ENCODE assay signal across 7 mouse cellular contexts in genomic region chr1:172376198-172376667, GRCm38 (mm10). TPM values are rescaled to one million over a fixed set of nuclear protein-coding genes. Genes with fewer than 3 reads are reported as not detected.
A peak's percentile ranks its signal among the peaks of the same experiment; 100 is the strongest.
DNase-seq lines count a peak whose midpoint lies in the region; ATAC-seq and TF ChIP-seq lines count a peak whose summit lies in the region.

Gene Pigm (plus strand): TSS chr1:172376546.

- ATAC-seq in intestine, postnatal 0 days, result peak; percentile 98
- ATAC-seq in midbrain, embryonic 12.5 days (ENCODE audit: low FRiP score, low read depth), result peak; percentile 99

- H3K27me3 ChIP-seq in embryonic facial prominence, embryonic 10.5 days (replicated peaks; ENCODE audit: low read depth, poor library complexity, severe bottlenecking), result no peaks in the 10 kb centered on the region
- H3K27me3 ChIP-seq in intestine, postnatal 0 days (replicated peaks; ENCODE audit: control insufficient read depth, insufficient read depth, low read length), result no peaks in the 10 kb centered on the region
- no peaks in the 10 kb centered on the region for H3K27me3 ChIP-seq in midbrain, embryonic 12.5 days
- no peaks in the 10 kb centered on the region for H3K27me3 ChIP-seq in small intestine, adult 2 months (ENCODE audit: control insufficient read depth, insufficient read depth, low read length)

- TF ChIP-seq POLR2A in small intestine, adult 2 months (IDR thresholded peaks at IDR 0.05; ENCODE audit: low read depth, low read length), result peak; percentile 85

- H3K9me3 ChIP-seq in embryonic facial prominence, embryonic 10.5 days, result no peaks in the 10 kb centered on the region
- no peaks in the 10 kb centered on the region for H3K9me3 ChIP-seq in intestine, postnatal 0 days (ENCODE audit: control insufficient read depth)
- H3K9me3 ChIP-seq in midbrain, embryonic 12.5 days, result no peaks in the 10 kb centered on the region

- H3K27ac ChIP-seq in embryonic facial prominence, embryonic 10.5 days (replicated peaks), result peak within 1 kb of the TSS; percentile 84
- H3K27ac ChIP-seq in intestine, postnatal 0 days (ENCODE audit: low read depth, low read length), result peak within 1 kb of the TSS; percentile 84
- peak within 1 kb of the TSS; percentile 61 for H3K27ac ChIP-seq in midbrain, embryonic 12.5 days (replicated peaks)
- peak within 1 kb of the TSS; percentile 65 for H3K27ac ChIP-seq in small intestine, adult 2 months (ENCODE audit: insufficient read depth, low read depth, low read length)

- peaks cover 35% of the 10 kb centered on the region for H3K36me3 ChIP-seq in embryonic facial prominence, embryonic 10.5 days (replicated peaks)
- H3K36me3 ChIP-seq in intestine, postnatal 0 days (ENCODE audit: control insufficient read depth, insufficient read depth), result no peaks in the 10 kb centered on the region; the same call in 1 of the 2 replicates
- H3K36me3 ChIP-seq in midbrain, embryonic 12.5 days, result peaks cover 12% of the 10 kb centered on the region
- peaks cover 3% of the 10 kb centered on the region for H3K36me3 ChIP-seq in small intestine, adult 2 months (ENCODE audit: control insufficient read depth, insufficient read depth, low read length)

- intact Hi-C loops in left cerebral cortex, postnatal 4 days (cut with DNase I), result no loop called here

- peak; percentile 98 for DNase-seq in adrenal gland, postnatal 10 days
- peak; percentile 98 for DNase-seq in embryonic facial prominence, embryonic 10.5 days (ENCODE audit: low spot score)
- peak; percentile 92 for DNase-seq in gonadal fat pad, adult 2 months (ENCODE audit: low read depth)
- DNase-seq in left cerebral cortex, postnatal 4 days, result peak; percentile 98

- H3K4me2 ChIP-seq in intestine, postnatal 0 days (replicated peaks; ENCODE audit: low read depth), result peak within 1 kb of the TSS; percentile 98
- peak within 1 kb of the TSS; percentile 99 for H3K4me2 ChIP-seq in midbrain, embryonic 12.5 days (replicated peaks)

- H3K4me3 ChIP-seq in embryonic facial prominence, embryonic 10.5 days, result peak within 1 kb of the TSS; percentile 98
- H3K4me3 ChIP-seq in intestine, postnatal 0 days (ENCODE audit: low read depth, low read length), result peak within 1 kb of the TSS; percentile 95
- H3K4me3 ChIP-seq in midbrain, embryonic 12.5 days, result peak within 1 kb of the TSS; percentile 80
- peak within 1 kb of the TSS; percentile 91 for H3K4me3 ChIP-seq in small intestine, adult 2 months (ENCODE audit: low read depth, low read length)

- H3K9ac ChIP-seq in intestine, postnatal 0 days (ENCODE audit: low read depth, low read length), result peak within 1 kb of the TSS; percentile 72
- peak within 1 kb of the TSS; percentile 80 for H3K9ac ChIP-seq in midbrain, embryonic 12.5 days (replicated peaks)

- WGBS in embryonic facial prominence, embryonic 10.5 days, result under 1% methylated on average over 39 of the region's 39 CpGs
- WGBS in intestine, postnatal 0 days, result under 1% methylated on average over 39 of the region's 39 CpGs
- WGBS in midbrain, embryonic 12.5 days, result under 1% methylated on average over 39 of the region's 39 CpGs
- under 1% methylated on average over 39 of the region's 39 CpGs for WGBS in small intestine, adult 2 months

- H3K4me1 ChIP-seq in embryonic facial prominence, embryonic 10.5 days, result peaks cover 29% of the 10 kb centered on the region
- peaks cover 8% of the 10 kb centered on the region for H3K4me1 ChIP-seq in intestine, postnatal 0 days (replicated peaks; ENCODE audit: control insufficient read depth, insufficient read depth, low read length)
- peaks cover 24% of the 10 kb centered on the region for H3K4me1 ChIP-seq in midbrain, embryonic 12.5 days
- H3K4me1 ChIP-seq in small intestine, adult 2 months (ENCODE audit: control insufficient read depth, insufficient read depth, insufficient read length, low read length), result peaks cover 8% of the 10 kb centered on the region; the same call in 1 of the 2 replicates

- no peak for TF ChIP-seq CTCF in intestine, postnatal 0 days (IDR thresholded peaks at IDR 0.05; ENCODE audit: low read depth)
- no peak for TF ChIP-seq CTCF in small intestine, adult 2 months (IDR thresholded peaks at IDR 0.05; ENCODE audit: extremely low read depth, insufficient read length, insufficient replicate concordance, low read depth, low read length)

RNA-seq across cellular contexts. Expression of gene Pigm, which starts in this region (rescaled TPM):
- 10 to 100 TPM; 13.6 to 13.8 TPM for total RNA-seq in adrenal gland, postnatal 10 days (2021)
- 10.2 and 11.1 TPM in 2 replicates for polyA plus RNA-seq in embryonic facial prominence, embryonic 10.5 days (2016; fragmentation: Nextera tagmentation; extraction: Ambion mirVana)
- polyA plus RNA-seq in gonadal fat pad, adult 2 months (2012; rRNA removed), result 6.6 and 8.0 TPM in 2 replicates
- polyA plus RNA-seq in intestine, postnatal 0 days (2015; fragmentation: Nextera tagmentation; extraction: Ambion mirVana), result 4.3 and 4.4 TPM in 2 replicates
- 10 to 100 TPM; 11.1 TPM for total RNA-seq in left cerebral cortex, postnatal 4 days (2021)
- polyA plus RNA-seq in midbrain, embryonic 12.5 days (2016; fragmentation: Nextera tagmentation; extraction: Ambion mirVana), result 10.7 and 11.4 TPM in 2 replicates
- polyA plus RNA-seq in small intestine, adult 2 months (2012; rRNA removed), result 3.5 and 4.8 TPM in 2 replicates

Comparison
In these comparisons a context has a peak if more than half of its experiments do, and no peak if none do; other contexts are left out.
1. Peak in every context shown above with its lines: DNase-seq, ATAC-seq, H3K4me3 ChIP-seq and H3K27ac ChIP-seq.